Mouse (Mus musculus): Measurements from ENCODE around the gene Fthl17a. TPM values are rescaled to one million over a fixed set of nuclear protein-coding genes. Genes with fewer than 3 reads are reported as not detected.

Fthl17a gene
- polyA plus RNA-seq, 1 experiment from 2014 or later = not detected

- Histone ChIP-seq H3K9ac (no peak overlapping the region), H3K4me1 (replicated peaks; ENCODE audit: control insufficient read depth, insufficient read depth, low read length) (no peaks in the 10 kb centered on the region), H3K4me3 (replicated peaks; ENCODE audit: low read length) (no peak overlapping the region), H3K36me3 (replicated peaks; ENCODE audit: control insufficient read depth, insufficient read depth) (no peaks in the 10 kb centered on the region), H3K9me3 (ENCODE audit: control insufficient read depth, low read length) (no peaks in the 10 kb centered on the region), H3K4me2 (replicated peaks) (no peak overlapping the region), H3K27ac (no peak overlapping the region), H3K27me3 (ENCODE audit: control insufficient read depth, insufficient read depth, low read length) (no peaks in the 10 kb centered on the region)
- ATAC-seq (ENCODE audit: low FRiP score) (no peak), DNase-seq (ENCODE audit: low spot score) (peak; percentile 53)
- WGBS = 36% methylated on average over 1 of the region's 1 CpGs
These were observed 69.7 kb downstream of the Fthl17a start for GRCm38 (mm10) chrX:85319193-85319592.
